ENCODE assay signal across 7 mouse cellular contexts in the genomic region with DNA sequence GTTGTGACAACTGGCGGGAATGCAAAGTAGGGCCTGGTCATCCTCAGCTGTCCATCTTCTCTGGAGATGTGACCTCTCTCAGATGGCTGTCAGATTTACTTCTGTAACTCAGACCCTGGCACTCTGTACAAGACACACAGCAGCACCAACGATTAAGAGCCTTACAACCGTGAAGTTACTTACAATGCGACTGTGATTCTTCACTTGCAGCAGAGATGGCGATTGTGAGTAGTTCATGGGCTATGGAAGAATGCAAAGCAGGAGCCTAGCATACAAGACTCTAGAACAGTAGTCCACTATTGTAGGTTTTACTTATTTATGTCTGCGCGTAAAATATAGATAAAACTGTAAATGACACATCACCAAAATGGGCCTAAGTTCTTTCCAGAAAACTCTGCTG. TPM values are rescaled to one million over a fixed set of nuclear protein-coding genes. Genes with fewer than 3 reads are reported as not detected.
DNase-seq lines count a peak whose midpoint lies in the region; ATAC-seq and TF ChIP-seq lines count a peak whose summit lies in the region.

No protein-coding gene starts in this region.

- H3K4me1 ChIP-seq in lung, postnatal 0 days (ENCODE audit: insufficient read depth, low read depth, low read length), result peaks cover 4% of the 10 kb centered on the region; the same call in 1 of the 2 replicates
- peaks cover 30% of the 10 kb centered on the region for H3K4me1 ChIP-seq in forebrain, embryonic 13.5 days
- peaks cover 10% of the 10 kb centered on the region; the same call in 1 of the 2 replicates for H3K4me1 ChIP-seq in limb, embryonic 14.5 days (ENCODE audit: control insufficient read depth, insufficient read depth, low read length)
- H3K4me1 ChIP-seq in stomach, embryonic 15.5 days, result peaks cover 23% of the 10 kb centered on the region

- no peaks in the 10 kb centered on the region for H3K36me3 ChIP-seq in lung, postnatal 0 days (ENCODE audit: insufficient read depth, low read length)
- peaks cover 6% of the 10 kb centered on the region; the same call in 1 of the 2 replicates for H3K36me3 ChIP-seq in forebrain, embryonic 13.5 days (ENCODE audit: poor library complexity, severe bottlenecking)
- H3K36me3 ChIP-seq in limb, embryonic 14.5 days (ENCODE audit: control insufficient read depth, insufficient read depth, low read length), result no peaks in the 10 kb centered on the region
- H3K36me3 ChIP-seq in stomach, embryonic 15.5 days, result no peaks in the 10 kb centered on the region

- H3K4me2 ChIP-seq in lung, postnatal 0 days (replicated peaks; ENCODE audit: low read depth, low read length), result peak overlapping the region; percentile 76
- peak overlapping the region; percentile 71 for H3K4me2 ChIP-seq in forebrain, embryonic 13.5 days
- peak overlapping the region; percentile 61 for H3K4me2 ChIP-seq in limb, embryonic 14.5 days (replicated peaks; ENCODE audit: low read depth, low read length, severe bottlenecking)
- peak overlapping the region; percentile 60 for H3K4me2 ChIP-seq in stomach, embryonic 15.5 days

- intact Hi-C loops in left cerebral cortex, postnatal 14 days (cut with DNase I), result loop anchor here (5.0 kb wide), 1 partner anchor 41 kb away; the partner anchor contains the start of gene Crebrf

- WGBS in lung, postnatal 0 days, result 22% methylated on average over 7 of the region's 7 CpGs
- WGBS in forebrain, embryonic 13.5 days, result 25% methylated on average over 7 of the region's 7 CpGs
- WGBS in limb, embryonic 14.5 days, result 26% methylated on average over 7 of the region's 7 CpGs
- WGBS in stomach, embryonic 15.5 days, result 23% methylated on average over 7 of the region's 7 CpGs

- H3K9ac ChIP-seq in lung, postnatal 0 days (replicated peaks; ENCODE audit: low read depth), result 0 out of 2 replicates have a peak overlapping the region, but pooled peaks have one; percentile 81
- no peak overlapping the region; the same call in 1 of the 2 replicates for H3K9ac ChIP-seq in forebrain, embryonic 13.5 days
- no peak overlapping the region for H3K9ac ChIP-seq in limb, embryonic 14.5 days (ENCODE audit: low read depth, low read length, severe bottlenecking)
- H3K9ac ChIP-seq in stomach, embryonic 15.5 days, result no peak overlapping the region

- TF ChIP-seq CTCF in lung, postnatal 0 days (IDR thresholded peaks at IDR 0.05), result no peak

- TF ChIP-seq EP300 in lung, postnatal 0 days (IDR thresholded peaks at IDR 0.05), result no peak

- TF ChIP-seq POLR2A in limb, embryonic 14.5 days (IDR thresholded peaks at IDR 0.05; ENCODE audit: borderline replicate concordance, extremely low read depth, insufficient read depth, insufficient read length), result no peak

- peak overlapping the region; percentile 43; the same call in 1 of the 2 replicates for H3K27ac ChIP-seq in lung, postnatal 0 days (ENCODE audit: low read length)
- H3K27ac ChIP-seq in forebrain, embryonic 13.5 days, result peak overlapping the region; percentile 73; the same call in 1 of the 2 replicates
- H3K27ac ChIP-seq in limb, embryonic 14.5 days (replicated peaks; ENCODE audit: low read depth, low read length), result no peak overlapping the region
- peak overlapping the region; percentile 96 for H3K27ac ChIP-seq in stomach, embryonic 15.5 days

- no peak for ATAC-seq in lung, postnatal 0 days
- ATAC-seq in forebrain, embryonic 13.5 days, result peak; percentile 25
- ATAC-seq in limb, embryonic 14.5 days (ENCODE audit: low FRiP score, low read depth), result peak; percentile 7; the same call in 1 of the 2 replicates
- ATAC-seq in stomach, embryonic 15.5 days (ENCODE audit: insufficient read depth, low FRiP score, low read depth), result no peak
- ATAC-seq in activated CD4-positive, CD25-positive, alpha-beta regulatory T cell, adult 4 months, result no peak

- peak; percentile 21 for DNase-seq in lung, postnatal 0 days (ENCODE audit: low spot score)
- DNase-seq in lung, postnatal 10 days, result no peak
- DNase-seq in limb, embryonic 14.5 days (ENCODE audit: low spot score), result no peak
- no peak for DNase-seq in left cerebral cortex, postnatal 14 days (ENCODE audit: low spot score in 2 of 2)

- 0 out of 2 replicates have a peak, but pooled peaks cover 3% of the 10 kb centered on the region for H3K27me3 ChIP-seq in lung, postnatal 0 days (replicated peaks; ENCODE audit: insufficient read depth, low read length)
- peaks cover 7% of the 10 kb centered on the region; the same call in 1 of the 2 replicates for H3K27me3 ChIP-seq in forebrain, embryonic 13.5 days
- no peaks in the 10 kb centered on the region for H3K27me3 ChIP-seq in limb, embryonic 14.5 days (ENCODE audit: control insufficient read depth, insufficient read depth, low read length)
- H3K27me3 ChIP-seq in stomach, embryonic 15.5 days (replicated peaks), result 0 out of 2 replicates have a peak, but pooled peaks cover 3% of the 10 kb centered on the region

- H3K4me3 ChIP-seq in lung, postnatal 0 days (ENCODE audit: low read depth, low read length), result peak overlapping the region; percentile 88
- peak overlapping the region; percentile 74 for H3K4me3 ChIP-seq in forebrain, embryonic 13.5 days
- peak overlapping the region; percentile 82 for H3K4me3 ChIP-seq in limb, embryonic 14.5 days (replicated peaks; ENCODE audit: low read length)
- peak overlapping the region; percentile 84 for H3K4me3 ChIP-seq in stomach, embryonic 15.5 days (replicated peaks)

- no peaks in the 10 kb centered on the region for H3K9me3 ChIP-seq in lung, postnatal 0 days (ENCODE audit: low read length)
- no peaks in the 10 kb centered on the region for H3K9me3 ChIP-seq in forebrain, embryonic 13.5 days (replicated peaks)
- H3K9me3 ChIP-seq in limb, embryonic 14.5 days (ENCODE audit: control insufficient read depth, low read length), result no peaks in the 10 kb centered on the region
- H3K9me3 ChIP-seq in stomach, embryonic 15.5 days, result no peaks in the 10 kb centered on the region

RNA-seq across cellular contexts. Expression of gene Atp6v0e, which starts 12.8 kb away (rescaled TPM):
- polyA plus RNA-seq in lung, postnatal 0 days (2015; fragmentation: Nextera tagmentation; extraction: Ambion mirVana), result 330 and 382 TPM in 2 replicates
- 139 and 144 TPM in 2 replicates for polyA plus RNA-seq in forebrain, embryonic 13.5 days (2015; fragmentation: Nextera tagmentation; extraction: Ambion mirVana)
- 167 and 183 TPM in 2 replicates for polyA plus RNA-seq in limb, embryonic 14.5 days (2012; rRNA removed)
- polyA plus RNA-seq in limb, embryonic 14.5 days (2014; fragmentation: Nextera tagmentation; extraction: Ambion mirVana), result 203 and 228 TPM in 2 replicates
- 231 and 255 TPM in 2 replicates for polyA plus RNA-seq in stomach, embryonic 15.5 days (2015; fragmentation: Nextera tagmentation; extraction: Ambion mirVana)
- total RNA-seq in left cerebral cortex, postnatal 14 days (2021), result 10 to 100 TPM; 36.7 to 45.8 TPM
- 100 to 1,000 TPM; 391 to 437 TPM for polyA plus RNA-seq in activated CD4-positive, CD25-positive, alpha-beta regulatory T cell, adult 4 months (2017; shearing (Covaris generic))

RNA-seq across cellular contexts. Expression of gene Crebrf, which starts 39.6 kb away (rescaled TPM):
- 37.2 and 38.7 TPM in 2 replicates for polyA plus RNA-seq in lung, postnatal 0 days (2015; fragmentation: Nextera tagmentation; extraction: Ambion mirVana)
- 11.1 and 13.8 TPM in 2 replicates for polyA plus RNA-seq in forebrain, embryonic 13.5 days (2015; fragmentation: Nextera tagmentation; extraction: Ambion mirVana)
- 4.9 and 5.0 TPM in 2 replicates for polyA plus RNA-seq in limb, embryonic 14.5 days (2012; rRNA removed)
- 5.9 and 6.5 TPM in 2 replicates for polyA plus RNA-seq in limb, embryonic 14.5 days (2014; fragmentation: Nextera tagmentation; extraction: Ambion mirVana)
- 8.1 and 10.1 TPM in 2 replicates for polyA plus RNA-seq in stomach, embryonic 15.5 days (2015; fragmentation: Nextera tagmentation; extraction: Ambion mirVana)
- total RNA-seq in left cerebral cortex, postnatal 14 days (2021), result 10 to 100 TPM; 34.8 to 35.6 TPM
- polyA plus RNA-seq in activated CD4-positive, CD25-positive, alpha-beta regulatory T cell, adult 4 months (2017; shearing (Covaris generic)), result 10 to 100 TPM; 31.2 to 37.5 TPM

Comparison
In these comparisons a context has a peak if more than half of its experiments do, and no peak if none do; other contexts are left out.
1. ATAC-seq: peak in forebrain, embryonic 13.5 days (single experiment) and limb, embryonic 14.5 days (single experiment); none in lung, postnatal 0 days (single experiment), stomach, embryonic 15.5 days (single experiment) and activated CD4-positive, CD25-positive, alpha-beta regulatory T cell, adult 4 months (single experiment).
2. Peak in every context shown above with its lines, with median percentiles within 50 percentile points of each other: H3K4me2 ChIP-seq and H3K4me3 ChIP-seq.